Mouse (Mus musculus) midbrain, embryonic 12.5 days (tissue): ENCODE data around the gene Vamp9. TPM values are rescaled to one million over a fixed set of nuclear protein-coding genes. Genes with fewer than 3 reads are reported as not detected.

ENCODE experiments used
- ATAC-seq: fragments of 200-750 bp; cut with Nextera tagmentation; 2 replicates; pipeline ENCODE4 v1.8.0; 2017; ENCODE audit warnings: low read depth, moderate TSS enrichment, moderate library complexity; ENCODE audit not compliant: low FRiP score
- H3K27ac ChIP-seq: fragments of 300-500 bp; sonication (generic); replicated peaks from 2 replicates; pipeline ENCODE4 v1.5.1; 2016; ENCODE audit warnings: mild to moderate bottlenecking
- H3K27me3 ChIP-seq: fragments of 300-500 bp; sonication (generic); 2 replicates; pipeline ENCODE4 v1.6.1; 2016; ENCODE audit warnings: mild to moderate bottlenecking
- H3K36me3 ChIP-seq: fragments of 300-500 bp; sonication (generic); 2 replicates; pipeline ENCODE4 v1.6.1; 2016
- H3K4me1 ChIP-seq: fragments of 300-500 bp; sonication (generic); 2 replicates; pipeline ENCODE4 v1.6.1; 2016
- H3K4me2 ChIP-seq: fragments of 300-500 bp; sonication (generic); replicated peaks from 2 replicates; pipeline ENCODE4 v1.6.1; 2016; ENCODE audit warnings: mild to moderate bottlenecking, moderate library complexity
- H3K4me3 ChIP-seq: fragments of 300-500 bp; sonication (generic); 2 replicates; pipeline ENCODE4 v1.5.1; 2016; ENCODE audit warnings: mild to moderate bottlenecking
- H3K9ac ChIP-seq: fragments of 300-500 bp; sonication (generic); replicated peaks from 2 replicates; pipeline ENCODE4 v1.6.1; 2016; ENCODE audit warnings: mild to moderate bottlenecking, moderate library complexity
- H3K9me3 ChIP-seq: fragments of 300-500 bp; sonication (generic); 2 replicates; pipeline ENCODE4 v1.6.1; 2016; ENCODE audit warnings: mild to moderate bottlenecking
- WGBS: fragments of 180-500 bp; shearing (Covaris S2); methylation state at CpG from one replicate; pipeline ENCODE4 v1.1.7; 2016; 5-methylcytosine and 5-hydroxymethylcytosine counted together
- polyA plus RNA-seq: library from polyadenylated mRNA; unstranded; fragments of >200 nt; fragmentation: Nextera tagmentation; extraction: Ambion mirVana; gene quantifications from 2 replicates; pipeline ENCODE4 v1.2.1, GENCODE M21; 2016

Vamp9 gene
- polyA plus RNA-seq, 1 experiment from 2014 or later, result 0.47 TPM

- no peak overlapping the region for H3K4me2 ChIP-seq
- H3K36me3 ChIP-seq, result peaks cover 18% of the 10 kb centered on the region
- peak overlapping the region; percentile 62 for H3K27ac ChIP-seq
- peak; percentile 77; the same call in 1 of the 2 replicates for ATAC-seq
- 10% methylated on average over 1 of the region's 1 CpGs for WGBS
- H3K9me3 ChIP-seq, result no peaks in the 10 kb centered on the region
- no peak overlapping the region for H3K9ac ChIP-seq
- peaks cover 13% of the 10 kb centered on the region for H3K4me1 ChIP-seq
- H3K4me3 ChIP-seq, result no peak overlapping the region
- H3K27me3 ChIP-seq, result no peaks in the 10 kb centered on the region
Measured at GRCm38 (mm10) chr5:99953883-99954282, 47.8 kb downstream of the Vamp9 start.

DNA sequence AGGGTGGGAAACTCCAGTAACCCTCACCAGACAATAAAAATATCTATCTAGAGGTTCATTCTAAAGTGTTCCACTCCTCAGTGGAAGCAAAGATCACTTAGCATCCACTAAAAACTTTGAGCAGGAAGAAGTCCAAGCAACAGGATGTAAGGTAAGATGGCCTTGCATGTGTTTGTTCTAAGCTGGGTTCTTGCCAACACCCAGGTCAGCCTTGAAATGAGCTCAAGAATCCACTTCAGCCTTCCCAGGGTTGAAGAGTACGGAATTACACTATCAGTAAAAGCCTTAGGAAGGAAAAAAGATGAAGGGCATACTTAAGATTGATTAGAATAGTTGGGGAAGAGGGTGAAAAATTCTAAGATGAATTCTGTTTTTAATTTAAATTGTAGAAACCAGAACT, 52.6 kb downstream of the Vamp9 start:
- Histone ChIP-seq H3K4me3 (no peak overlapping the region), H3K36me3 (peaks cover 47% of the 10 kb centered on the region), H3K27ac (no peak overlapping the region), H3K4me2 (no peak overlapping the region), H3K27me3 (no peaks in the 10 kb centered on the region), H3K4me1 (peaks cover 10% of the 10 kb centered on the region), H3K9ac (no peak overlapping the region), H3K9me3 (no peaks in the 10 kb centered on the region)
- WGBS, result 91% methylated on average over 1 of the region's 1 CpGs
- ATAC-seq, result no peak

GRCm38 (mm10) chr5:99959236-99959936, 53.3 kb downstream of the Vamp9 start:
- Histone ChIP-seq H3K9me3 (no peaks in the 10 kb centered on the region), H3K4me2 (no peak overlapping the region), H3K9ac (no peak overlapping the region), H3K36me3 (peaks cover 54% of the 10 kb centered on the region), H3K27ac (no peak overlapping the region), H3K27me3 (no peaks in the 10 kb centered on the region), H3K4me1 (peaks cover 5% of the 10 kb centered on the region), H3K4me3 (no peak overlapping the region)
- 85% methylated on average over 2 of the region's 2 CpGs for WGBS
- no peak for ATAC-seq

- WGBS, result 92% methylated on average over 2 of the region's 2 CpGs
- no peaks in the 10 kb centered on the region for H3K4me1 ChIP-seq
- no peak overlapping the region for H3K4me2 ChIP-seq
- no peak overlapping the region for H3K9ac ChIP-seq
- H3K27me3 ChIP-seq, result no peaks in the 10 kb centered on the region
- no peak overlapping the region for H3K27ac ChIP-seq
- H3K4me3 ChIP-seq, result no peak overlapping the region
- no peaks in the 10 kb centered on the region for H3K9me3 ChIP-seq
- peaks cover 60% of the 10 kb centered on the region for H3K36me3 ChIP-seq
- ATAC-seq, result no peak
Measured at GRCm38 (mm10) chr5:99959960-99960359, 53.9 kb downstream of the Vamp9 start.

GRCm38 (mm10) chr5:99973941-99974340, 67.9 kb downstream of the Vamp9 start:
- no peak for ATAC-seq
- Histone ChIP-seq H3K36me3 (peaks cover 12% of the 10 kb centered on the region), H3K4me2 (0 out of 2 replicates have a peak overlapping the region, but pooled peaks have one; percentile 76), H3K9ac (no peak overlapping the region), H3K9me3 (no peaks in the 10 kb centered on the region), H3K27me3 (no peaks in the 10 kb centered on the region), H3K4me1 (peaks cover 29% of the 10 kb centered on the region), H3K27ac (no peak overlapping the region), H3K4me3 (no peak overlapping the region)
- WGBS, result 26% methylated on average over 2 of the region's 2 CpGs

GRCm38 (mm10) chr5:99975061-99975460, 69.0 kb downstream of the Vamp9 start:
- no peak overlapping the region for H3K9ac ChIP-seq
- no peak overlapping the region for H3K27ac ChIP-seq
- peak overlapping the region; percentile 76; the same call in 1 of the 2 replicates for H3K4me2 ChIP-seq
- ATAC-seq, result no peak
- peaks cover 33% of the 10 kb centered on the region for H3K4me1 ChIP-seq
- H3K9me3 ChIP-seq, result no peaks in the 10 kb centered on the region
- peak overlapping the region; percentile 14; the same call in 1 of the 2 replicates for H3K4me3 ChIP-seq
- WGBS, result 71% methylated on average over 4 of the region's 4 CpGs
- H3K36me3 ChIP-seq, result peaks cover 12% of the 10 kb centered on the region
- H3K27me3 ChIP-seq, result no peaks in the 10 kb centered on the region

- H3K36me3 ChIP-seq, result peaks cover 7% of the 10 kb centered on the region
- no peak for ATAC-seq
Measured at GRCm38 (mm10) chr5:99975776-99976175, 69.7 kb downstream of the Vamp9 start.

DNA sequence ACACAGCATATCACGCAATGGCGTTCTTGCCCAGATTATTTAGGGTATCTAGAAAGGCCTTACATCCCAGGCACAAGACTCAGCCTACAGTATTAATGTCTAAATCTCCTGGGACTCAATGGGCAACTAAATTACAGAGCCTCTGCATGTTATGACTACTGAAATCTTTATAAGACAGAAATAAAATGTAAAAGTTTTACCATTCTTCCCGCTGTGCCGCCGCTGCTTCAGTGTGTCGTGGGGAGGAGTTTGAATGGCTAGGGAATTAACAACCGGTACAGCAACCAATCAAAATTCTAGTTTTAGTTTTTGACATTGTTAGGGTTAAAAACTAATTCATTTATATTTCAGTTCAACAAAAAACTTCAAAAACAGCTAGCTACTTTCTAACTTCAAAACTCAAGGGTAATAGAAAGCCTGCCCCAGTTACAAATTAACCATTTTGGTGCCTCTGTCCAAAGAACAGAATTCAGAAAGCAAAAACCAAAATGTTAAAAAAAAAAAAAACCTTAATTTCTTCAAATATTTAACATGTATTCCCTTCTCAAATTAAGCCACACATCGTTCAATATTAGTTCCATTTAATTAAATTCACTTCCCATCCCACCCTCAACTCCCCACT, 70.4 kb downstream of the Vamp9 start:
- H3K27ac ChIP-seq, result no peak overlapping the region
- H3K4me1 ChIP-seq, result peaks cover 33% of the 10 kb centered on the region
- peak overlapping the region; percentile 98 for H3K4me3 ChIP-seq
- H3K27me3 ChIP-seq, result no peaks in the 10 kb centered on the region
- peaks cover 5% of the 10 kb centered on the region; the same call in 1 of the 2 replicates for H3K36me3 ChIP-seq
- ATAC-seq, result no peak
- WGBS, result 16% methylated on average over 8 of the region's 8 CpGs
- no peaks in the 10 kb centered on the region for H3K9me3 ChIP-seq
- H3K9ac ChIP-seq, result peak overlapping the region; percentile 99
- H3K4me2 ChIP-seq, result peak overlapping the region; percentile 76

More at GRCm38 (mm10) chr5:99975776-99976175, 69.7 kb downstream of the Vamp9 start:
- no peaks in the 10 kb centered on the region for H3K27me3 ChIP-seq
- no peak overlapping the region for H3K27ac ChIP-seq
- WGBS, result 82% methylated on average over 1 of the region's 1 CpGs
- peaks cover 33% of the 10 kb centered on the region for H3K4me1 ChIP-seq
- H3K9ac ChIP-seq, result no peak overlapping the region
- peak overlapping the region; percentile 98 for H3K4me3 ChIP-seq
- H3K4me2 ChIP-seq, result peak overlapping the region; percentile 76
- no peaks in the 10 kb centered on the region for H3K9me3 ChIP-seq

- ATAC-seq, result peak; percentile 42
- WGBS, result under 1% methylated on average over 48 of the region's 50 CpGs
- no peaks in the 10 kb centered on the region for H3K9me3 ChIP-seq
Measured at GRCm38 (mm10) chr5:99977516-99978301, 71.7 kb downstream of the Vamp9 start.

GRCm38 (mm10) chr5:99978699-99979442, 72.8 kb downstream of the Vamp9 start, which contains the start of the genes Hnrnpd and 4930524J08Rik:
Gene Hnrnpd, minus strand, starts transcription at chr5:99978938.
Gene 4930524J08Rik, plus strand, starts transcription at chr5:99979061.
- under 1% methylated on average over 95 of the region's 97 CpGs for WGBS
- Histone ChIP-seq H3K4me1 (peaks cover 25% of the 10 kb centered on the region), H3K4me2 (peak within 1 kb of the TSS; percentile 76), H3K4me3 (peak within 1 kb of the TSS; percentile 98), H3K27me3 (no peaks in the 10 kb centered on the region), H3K9me3 (no peaks in the 10 kb centered on the region), H3K36me3 (no peaks in the 10 kb centered on the region), H3K27ac (peak within 1 kb of the TSS; percentile 99), H3K9ac (peak within 1 kb of the TSS; percentile 99)
- peak; percentile 98 for ATAC-seq

More at GRCm38 (mm10) chr5:99977516-99978301, 71.7 kb downstream of the Vamp9 start:
- Histone ChIP-seq H3K4me3 (peak overlapping the region; percentile 98), H3K27me3 (no peaks in the 10 kb centered on the region), H3K4me2 (peak overlapping the region; percentile 76), H3K9ac (peak overlapping the region; percentile 99), H3K27ac (peak overlapping the region; percentile 99), H3K36me3 (peaks cover 4% of the 10 kb centered on the region; the same call in 1 of the 2 replicates), H3K4me1 (peaks cover 33% of the 10 kb centered on the region)

DNA sequence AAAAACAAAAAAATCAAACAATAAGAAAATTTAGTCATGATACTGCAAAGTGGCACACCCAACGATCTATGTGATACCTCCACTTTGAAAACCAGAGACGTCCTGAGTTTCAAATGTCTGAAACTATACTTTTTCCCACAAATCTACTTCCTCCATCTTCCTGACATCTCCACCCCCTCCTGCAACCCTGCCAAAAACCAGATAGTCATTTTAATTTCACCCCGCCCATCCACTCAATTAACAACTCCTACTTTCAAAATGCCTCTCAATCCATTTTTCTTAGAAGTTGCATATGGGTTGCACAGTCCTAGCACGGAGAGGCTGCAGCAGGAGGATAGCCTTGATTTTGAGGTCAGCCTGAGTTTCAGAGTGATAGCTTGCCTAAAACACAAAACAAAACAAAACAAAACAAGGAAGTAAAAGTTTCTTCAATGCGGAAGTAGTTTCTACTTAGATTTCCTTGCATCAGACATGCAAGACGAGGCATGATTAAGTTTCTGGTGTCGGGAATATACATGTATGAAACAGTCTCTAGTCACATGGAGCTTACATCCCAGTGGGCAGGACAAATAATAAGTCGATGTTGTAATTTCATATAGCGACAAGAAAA, 77.5 kb downstream of the Vamp9 start:
- no peaks in the 10 kb centered on the region for H3K9me3 ChIP-seq
- H3K4me1 ChIP-seq, result peaks cover 3% of the 10 kb centered on the region
- H3K27me3 ChIP-seq, result no peaks in the 10 kb centered on the region
- no peak overlapping the region for H3K27ac ChIP-seq
- no peak overlapping the region for H3K9ac ChIP-seq
- WGBS, result 90% methylated on average over 9 of the region's 9 CpGs
- H3K36me3 ChIP-seq, result no peaks in the 10 kb centered on the region
- no peak overlapping the region for H3K4me3 ChIP-seq
- no peak for ATAC-seq
- H3K4me2 ChIP-seq, result no peak overlapping the region
